Mouse (Mus musculus): Measurements from ENCODE around the gene Bnipl.

GRCm38 (mm10) chr3:95194721-95195135 lies 56.3 kb downstream of the Bnipl start:
- TF ChIP-seq HCFC1 (IDR thresholded peaks at IDR 0.05; ENCODE audit: borderline replicate concordance, insufficient read depth, low read length) (no peak), ZNF384 (IDR thresholded peaks at IDR 0.05; ENCODE audit: low read depth, low read length) (no peak), ZC3H11A (IDR thresholded peaks at IDR 0.05; ENCODE audit: borderline replicate concordance, low read depth, low read length) (no peak), CHD2 (IDR thresholded peaks at IDR 0.05; ENCODE audit: low read depth, low read length) (no peak)

All from ES-E14 (cell line).